Mouse (Mus musculus) CD4-positive, CD25-positive, alpha-beta regulatory T cell, adult 2 months (primary cell): ENCODE measurements around the gene Zfp28.

Experiments
- DNase-seq: peaks from one replicate; pipeline ENCODE4 v3.0.0-alpha.2; 2012; ENCODE audit warnings: low read depth, low spot score

The Zfp28 gene

DNA sequence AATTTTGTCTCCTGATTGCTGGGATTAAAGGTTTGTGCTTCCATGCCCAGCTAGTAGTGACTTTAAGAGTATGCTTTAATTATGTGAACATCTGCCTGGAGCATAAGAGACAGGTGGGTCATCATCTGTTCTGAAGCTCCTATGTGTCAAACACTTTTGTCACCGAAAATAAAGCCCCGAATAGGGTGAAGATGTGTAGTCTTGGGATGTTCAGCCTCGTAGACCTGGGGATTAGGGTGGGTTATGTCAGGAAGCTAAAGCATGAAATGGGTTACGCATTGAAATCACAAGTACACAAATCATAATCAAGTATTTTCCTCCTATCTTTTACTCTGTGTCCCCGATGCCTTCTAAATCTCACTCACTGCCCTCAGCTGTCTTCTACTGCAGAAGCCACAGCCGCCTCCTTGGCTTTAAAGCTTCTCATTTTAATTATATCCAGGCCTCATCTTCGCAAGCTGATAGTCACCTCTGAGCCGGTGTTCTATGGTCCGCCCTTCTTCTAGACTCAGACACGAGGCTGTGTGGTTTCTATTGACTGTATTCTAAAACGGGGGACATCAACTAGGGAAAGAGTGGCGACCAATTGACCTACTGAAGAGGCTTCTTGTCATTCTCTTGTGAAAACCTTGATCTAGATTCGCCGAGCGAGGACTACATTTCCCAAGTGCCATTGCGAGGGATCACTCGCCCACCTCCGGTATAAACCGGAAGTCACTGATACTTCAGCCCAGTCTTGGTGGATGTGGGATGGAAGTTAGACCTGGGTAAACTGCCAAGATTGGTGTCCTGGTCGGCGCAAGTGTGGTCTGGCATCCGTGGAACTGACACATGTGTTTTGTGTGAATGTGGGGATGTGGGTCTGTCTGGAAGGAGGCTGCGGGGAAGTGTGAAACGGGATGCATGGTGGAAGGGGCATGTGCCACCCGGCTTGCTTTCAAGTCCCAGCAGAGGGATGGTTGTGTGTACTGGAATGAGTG, 15.2 kb downstream of the Zfp28 start, which contains the start of gene Smim17:
Smim17 (plus strand) TSS at position 720 of the 980 bp plus-strand sequence.
- peak; percentile 74 for DNase-seq

DNA sequence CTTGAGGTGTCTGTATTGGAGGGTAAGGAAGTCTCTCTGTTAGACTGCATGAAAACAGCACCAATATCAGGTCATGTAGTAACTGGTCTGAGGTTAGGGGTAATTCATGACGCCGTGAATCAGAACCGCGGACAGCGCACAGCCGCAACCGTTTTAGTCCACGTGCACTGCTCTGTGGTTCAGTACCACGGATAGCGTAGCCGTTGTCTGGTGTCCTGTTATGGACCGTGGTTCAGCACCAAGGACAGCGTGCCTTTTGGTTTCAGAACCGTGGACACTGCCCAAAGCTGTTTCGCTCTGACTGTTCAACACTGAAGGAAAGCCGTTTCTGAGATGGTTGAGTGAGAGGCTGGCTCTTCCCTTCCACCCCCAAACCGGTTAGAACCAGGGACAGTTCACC, 26.9 kb downstream of the Zfp28 start, which contains the start of gene Gm20715:
Gm20715 (plus strand) TSS at position 235 of the 400 bp plus-strand sequence.
- DNase-seq, result peak; percentile 83

DNA sequence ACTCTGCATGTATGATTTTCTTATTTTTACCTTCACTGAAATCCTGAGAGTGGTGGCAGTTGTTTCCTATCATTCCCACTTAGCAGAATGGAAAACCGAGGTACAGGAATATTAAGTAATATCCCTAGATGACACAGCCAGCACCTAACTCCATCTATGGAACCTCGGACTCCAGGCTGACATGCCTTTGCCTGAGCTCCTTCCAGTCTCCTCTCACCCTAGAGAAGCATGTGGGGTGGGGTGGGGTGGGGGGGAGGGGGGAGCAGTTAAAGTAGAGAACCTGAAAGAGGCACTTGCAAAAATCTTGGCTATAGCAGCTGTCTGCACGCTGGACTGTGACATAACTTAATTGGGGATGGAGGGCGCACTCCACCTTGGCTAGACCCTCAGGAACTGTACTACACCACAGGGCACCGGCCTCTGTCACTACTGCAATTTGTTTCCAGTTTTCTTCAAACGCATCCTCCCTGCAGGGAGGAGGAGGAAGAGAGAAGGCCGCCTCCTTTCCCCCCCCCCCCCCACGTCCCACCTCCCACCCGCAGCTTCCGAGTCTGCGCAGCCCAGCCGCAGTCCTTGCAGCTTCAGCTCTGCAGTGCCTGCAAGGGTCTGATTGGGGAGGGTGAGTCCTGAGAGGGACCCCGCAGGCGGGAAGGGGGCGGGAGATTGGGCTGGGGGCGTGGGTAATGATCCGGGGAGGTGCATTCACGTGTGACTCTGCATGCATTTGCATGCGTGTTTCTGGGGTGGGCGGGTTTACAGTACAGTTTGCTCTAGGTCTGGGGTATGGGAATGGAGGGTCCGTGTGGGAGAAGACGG, 31.7 kb downstream of the Zfp28 start:
- DNase-seq, result no peak

DNA sequence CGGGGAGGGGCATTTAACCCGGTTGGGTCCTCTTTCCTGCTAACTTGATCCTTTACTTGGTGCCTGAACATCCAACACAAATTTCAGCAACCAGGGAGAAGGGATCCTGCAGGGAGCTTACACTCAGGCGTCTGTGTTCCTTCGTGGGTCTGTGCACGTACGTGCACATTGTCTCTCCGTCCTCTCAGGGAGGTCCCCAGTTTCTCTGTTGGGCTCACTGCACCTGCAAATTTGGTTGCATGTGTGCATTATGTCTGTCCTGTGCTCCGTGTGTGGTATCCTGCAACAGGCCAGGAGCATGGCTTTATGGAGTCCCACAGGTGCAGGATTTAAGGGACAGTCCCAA, 32.3 kb downstream of the Zfp28 start:
- DNase-seq, result no peak

DNA sequence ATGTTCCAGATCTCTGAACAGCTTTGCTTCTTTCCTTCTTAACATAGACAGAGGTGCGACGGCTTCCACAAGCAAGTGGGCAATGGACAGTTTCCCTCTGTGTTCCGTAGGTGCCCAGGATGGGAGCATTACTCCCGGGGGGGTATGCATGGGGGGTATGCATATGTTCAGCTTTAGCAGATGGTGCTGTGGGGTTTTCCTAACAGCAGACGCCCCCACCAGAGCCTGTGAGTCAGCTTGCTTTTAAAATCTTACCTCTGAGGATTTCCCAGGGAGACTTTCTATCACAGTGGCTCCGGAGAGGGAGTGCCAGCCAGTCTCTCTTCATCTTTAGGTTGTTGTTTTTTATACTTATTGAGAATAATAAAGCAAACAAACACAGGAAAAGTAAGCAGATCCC, 36.8 kb downstream of the Zfp28 start:
- DNase-seq, result no peak

DNA sequence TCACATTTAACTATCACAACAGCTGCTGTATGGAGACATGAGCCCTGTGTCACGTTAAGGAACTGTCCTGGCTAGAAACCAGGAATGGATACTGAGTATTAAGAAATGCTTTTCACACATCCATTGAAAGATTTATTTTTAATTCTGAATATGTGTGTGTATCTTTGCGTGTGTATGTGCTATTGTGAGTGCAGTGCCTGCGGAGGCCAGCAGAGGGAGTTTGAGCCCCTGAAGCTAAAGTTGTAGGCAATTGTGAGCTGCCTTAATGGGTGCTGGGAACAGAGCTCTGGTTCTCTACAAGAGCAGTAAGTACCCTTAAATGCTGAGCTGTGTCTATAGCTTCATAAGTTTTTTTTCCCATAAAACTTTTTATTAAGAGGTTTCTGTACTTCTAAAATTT, 46.3 kb downstream of the Zfp28 start:
- DNase-seq, result peak; percentile 3

DNA sequence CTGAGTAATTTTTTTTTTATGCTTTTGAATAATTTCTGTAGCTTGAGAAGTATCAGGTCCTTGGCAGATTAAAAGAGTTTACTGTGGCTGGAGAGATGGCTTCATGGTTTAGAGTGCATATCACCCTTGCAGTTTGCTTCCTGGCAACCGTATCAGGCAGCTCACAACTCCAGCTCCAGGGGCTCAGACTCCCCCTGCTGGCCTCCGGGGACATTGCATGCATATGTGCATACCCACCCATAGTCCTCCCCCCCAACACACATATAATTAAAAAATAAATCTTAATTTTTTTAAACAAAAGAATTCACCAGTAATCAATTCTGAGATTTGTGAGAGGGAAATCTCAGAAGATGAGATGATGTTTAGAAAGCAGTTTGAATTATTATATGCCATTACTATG, 47.2 kb downstream of the Zfp28 start:
- DNase-seq, result peak; percentile 70

DNA sequence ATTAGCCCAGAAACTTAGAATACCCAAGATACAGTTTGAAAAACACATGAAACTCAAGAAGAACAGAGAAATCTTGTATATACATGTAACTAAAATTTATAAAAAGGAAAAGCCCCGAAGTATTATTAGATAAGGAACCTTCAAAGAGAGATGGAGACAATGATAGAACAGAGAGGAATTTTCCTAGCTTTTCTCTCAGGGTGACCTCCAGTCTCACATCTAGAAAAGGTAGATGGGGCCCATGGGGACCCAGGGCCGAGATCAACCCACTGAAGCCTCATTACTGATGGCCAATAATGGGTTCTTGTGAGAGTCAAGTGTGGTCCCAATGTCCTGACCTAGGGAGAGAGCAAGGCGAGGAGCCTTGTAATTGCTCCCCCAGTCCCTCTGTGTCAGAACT, 55.3 kb downstream of the Zfp28 start, which contains the start of gene Olfr1344:
Olfr1344 (plus strand) TSS at position 301 of the 400 bp plus-strand sequence.
- DNase-seq, result no peak

DNA sequence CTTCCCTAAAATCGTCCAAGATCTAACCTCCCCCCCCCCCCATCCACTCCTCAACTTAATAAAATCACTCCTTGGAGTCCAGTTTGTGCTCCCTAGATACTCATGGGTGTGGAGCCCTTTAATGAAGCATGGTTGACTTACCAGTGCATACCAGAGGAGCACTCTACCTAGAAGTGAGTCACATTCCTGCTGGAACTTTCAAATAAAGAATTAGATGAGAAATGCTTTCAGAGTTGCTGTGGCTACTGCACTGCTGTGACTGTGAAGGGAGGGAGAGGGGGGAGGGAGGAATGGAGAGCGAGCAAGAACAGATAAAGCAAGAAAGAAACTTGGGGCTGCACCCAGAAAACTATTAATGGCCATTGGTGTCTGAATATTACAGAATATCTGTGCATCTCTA, 58.1 kb downstream of the Zfp28 start:
- DNase-seq, result no peak
